Mouse (Mus musculus) spleen, postnatal 4 days (tissue): ENCODE data around the gene A230050P20Rik.
A peak's percentile ranks its signal among the peaks of the same experiment; 100 is the strongest.
"Not testable (repeated sequence)": the region's sequence is repeated elsewhere in the genome, so short reads cannot be mapped to it uniquely, and the experiment has no call there.

Experiments
- DNase-seq, 2 experiments: peaks; one replicate each; pipeline ENCODE4 v3.0.0; 2022; ENCODE audit warnings: low spot score in 2 of 2

Gene A230050P20Rik

GRCm38 (mm10) chr9:20868448-20869001 is at the start of gene A230050P20Rik:
TSS of gene A230050P20Rik (plus strand) at chr9:20868642.
- peak in 1 of 2 experiments; percentile 40 for DNase-seq

- no peak for DNase-seq
These were observed 48.4 kb upstream of the A230050P20Rik start for GRCm38 (mm10) chr9:20820001-20820400.

DNA sequence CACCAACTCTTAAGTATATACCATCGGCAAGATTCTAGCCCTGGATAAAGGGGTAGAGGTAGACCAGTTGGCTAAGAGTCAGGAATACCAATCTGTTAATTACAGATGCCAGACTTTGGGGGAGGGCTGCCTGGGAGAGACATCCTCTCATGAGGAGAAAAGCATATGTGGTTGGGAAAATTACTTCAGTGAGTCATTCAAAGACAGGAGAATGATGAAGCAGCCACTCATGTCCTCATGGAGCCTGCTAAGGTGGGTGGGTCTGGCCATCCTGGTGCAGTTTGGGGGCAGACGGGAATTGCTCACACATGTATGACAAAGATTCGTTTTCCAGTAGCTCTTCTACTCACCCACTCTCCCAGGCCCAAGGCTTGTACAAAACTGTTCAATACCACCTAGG is 45.6 kb upstream of the A230050P20Rik start:
- no peak for DNase-seq

- no peak for DNase-seq
These were observed 42.7 kb upstream of the A230050P20Rik start for GRCm38 (mm10) chr9:20825781-20826180.

GRCm38 (mm10) chr9:20828127-20828526 is 40.3 kb upstream of the A230050P20Rik start:
- no peak for DNase-seq

GRCm38 (mm10) chr9:20830901-20831643 is 37.4 kb upstream of the A230050P20Rik start:
- DNase-seq = peak; percentile 71 to 92

DNA sequence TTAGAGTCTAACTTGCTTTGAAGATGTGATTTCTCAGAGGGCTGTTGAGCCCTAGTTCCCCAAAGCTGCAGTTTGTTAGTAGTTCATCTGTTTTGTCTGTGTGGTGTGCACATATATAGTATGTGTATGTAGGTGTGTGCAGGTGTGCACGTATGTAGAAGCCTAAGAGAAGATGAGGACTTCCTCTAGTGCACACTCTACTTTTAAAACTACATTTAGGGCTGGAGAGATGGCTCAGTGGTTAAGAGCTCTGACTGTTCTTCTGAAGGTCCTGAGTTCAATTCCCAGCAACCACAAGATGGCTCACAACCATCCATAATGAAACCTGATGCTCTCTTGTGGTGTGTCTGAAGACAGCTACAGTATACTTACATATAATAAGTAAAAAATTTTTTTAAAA is 33.6 kb upstream of the A230050P20Rik start:
- DNase-seq = no peak

GRCm38 (mm10) chr9:20835431-20835954 is 32.9 kb upstream of the A230050P20Rik start:
- DNase-seq = not testable (repeated sequence)

GRCm38 (mm10) chr9:20837184-20837947 is 31.1 kb upstream of the A230050P20Rik start:
- DNase-seq = no peak

DNA sequence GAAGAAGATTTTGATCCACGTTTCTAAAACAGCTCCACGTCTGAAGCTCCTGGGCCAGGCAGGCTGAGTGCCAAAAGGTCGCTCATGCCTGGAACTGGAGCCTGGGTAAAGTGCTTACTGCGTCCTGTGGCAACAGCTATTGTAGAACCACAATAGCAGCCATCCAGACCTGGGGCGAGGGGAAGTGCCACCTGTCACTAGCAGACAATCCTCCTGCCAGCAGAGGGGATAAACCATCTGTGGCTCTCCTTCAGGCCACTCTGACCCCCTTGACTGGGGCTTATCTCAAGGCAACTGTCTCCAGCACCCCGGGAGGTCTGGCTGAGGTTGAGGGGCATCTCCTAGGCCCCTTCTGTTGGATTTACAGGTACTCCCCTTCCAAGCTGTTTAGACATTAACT is 29.5 kb upstream of the A230050P20Rik start:
- no peak for DNase-seq

GRCm38 (mm10) chr9:20842211-20842610 is 26.2 kb upstream of the A230050P20Rik start:
- DNase-seq = no peak

GRCm38 (mm10) chr9:20842670-20843069 is 25.8 kb upstream of the A230050P20Rik start:
- DNase-seq = no peak

GRCm38 (mm10) chr9:20850179-20850578 is 18.3 kb upstream of the A230050P20Rik start:
- DNase-seq = no peak

GRCm38 (mm10) chr9:20857131-20857530 is 11.3 kb upstream of the A230050P20Rik start:
- peak; percentile 60 to 80 for DNase-seq

- DNase-seq = no peak
These were observed 8.5 kb upstream of the A230050P20Rik start for GRCm38 (mm10) chr9:20859926-20860325.

- DNase-seq = no peak
These were observed 6.6 kb upstream of the A230050P20Rik start for GRCm38 (mm10) chr9:20861821-20862220.

- DNase-seq = no peak
These were observed 6.2 kb upstream of the A230050P20Rik start for GRCm38 (mm10) chr9:20862225-20862624.

DNA sequence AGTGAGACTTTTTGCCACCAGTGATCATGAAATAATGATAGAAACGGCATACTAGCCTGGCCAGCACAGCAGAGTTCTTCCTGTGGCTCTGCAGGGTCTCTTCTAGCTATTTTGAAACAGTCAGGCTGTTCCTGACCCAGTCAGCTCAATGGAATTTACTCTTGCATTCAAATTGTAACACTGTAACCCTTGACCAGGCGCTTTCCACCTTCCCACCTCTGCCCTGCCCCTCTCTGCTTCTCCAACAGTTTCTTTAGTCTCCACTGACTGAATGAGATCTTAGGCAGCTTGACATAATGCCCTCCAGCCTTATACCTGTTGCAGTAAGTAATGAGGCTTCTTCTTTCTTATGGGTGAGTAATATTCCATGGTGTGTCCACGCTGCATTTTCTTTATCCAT is 1.6 kb upstream of the A230050P20Rik start:
- no peak for DNase-seq

- no peak for DNase-seq
These were observed 804 bp downstream of the A230050P20Rik start for GRCm38 (mm10) chr9:20869246-20869645.

GRCm38 (mm10) chr9:20870211-20871173 is 2.0 kb downstream of the A230050P20Rik start:
- no peak for DNase-seq

DNA sequence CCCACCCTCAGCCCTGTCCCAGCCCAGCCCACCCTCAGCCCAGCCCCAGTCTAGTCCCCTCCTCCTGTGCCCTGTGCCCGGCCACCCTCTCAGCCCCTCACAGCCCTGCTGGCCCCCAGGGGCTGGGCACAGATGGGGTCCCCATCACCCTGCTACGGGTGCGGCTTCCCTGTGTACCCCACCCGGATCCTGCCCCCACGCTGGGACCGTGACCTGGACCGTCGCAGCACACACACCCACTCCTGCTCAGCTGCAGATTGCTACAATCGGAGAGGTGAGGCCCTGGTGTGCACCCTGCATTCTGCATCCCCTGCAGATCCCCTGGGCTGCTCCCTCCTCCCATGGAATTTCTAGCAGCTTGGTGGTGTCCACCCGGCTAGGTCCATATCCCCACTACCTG is 4.5 kb downstream of the A230050P20Rik start:
- no peak for DNase-seq
